Mouse (Mus musculus) embryonic facial prominence, embryonic 11.5 days (tissue): Measurements from ENCODE around the gene Mrpl54. TPM values are rescaled to one million over a fixed set of nuclear protein-coding genes. Genes with fewer than 3 reads are reported as not detected.

Experiments
- ATAC-seq: fragments of 200-750 bp; cut with Nextera tagmentation; replicated peaks from 2 replicates; pipeline ENCODE4 v1.8.0; 2017; ENCODE audit warnings: low read depth; ENCODE audit not compliant: insufficient number of reproducible peaks, low FRiP score, low TSS enrichment
- DNase-seq: peaks from one replicate; pipeline ENCODE4 v3.0.0-alpha.2; 2015; ENCODE audit warnings: low spot score
- H3K27ac ChIP-seq: fragments of 300-500 bp; sonication (generic); replicated peaks from 2 replicates; pipeline ENCODE4 v1.5.1; 2014; ENCODE audit warnings: mild to moderate bottlenecking, low read depth, low read length, control low read depth
- H3K27me3 ChIP-seq: fragments of 300-500 bp; sonication (generic); 2 replicates; pipeline ENCODE4 v1.6.1; 2014; ENCODE audit warnings: mild to moderate bottlenecking, low read length, moderate library complexity, mixed read lengths; ENCODE audit not compliant: control insufficient read depth, insufficient read depth
- H3K36me3 ChIP-seq: fragments of 300-500 bp; sonication (generic); replicated peaks from 2 replicates; pipeline ENCODE4 v1.6.1; 2014; ENCODE audit warnings: low read depth, mild to moderate bottlenecking, low read length, moderate library complexity, mixed read lengths; ENCODE audit not compliant: control insufficient read depth, insufficient read depth
- H3K4me1 ChIP-seq: fragments of 300-500 bp; sonication (generic); 2 replicates; pipeline ENCODE4 v1.6.1; 2014; ENCODE audit warnings: low read length, mixed read lengths; ENCODE audit not compliant: control insufficient read depth, insufficient read depth
- H3K4me2 ChIP-seq: fragments of 300-500 bp; sonication (generic); 2 replicates; pipeline ENCODE4 v1.6.1; 2014; ENCODE audit warnings: low read depth, mild to moderate bottlenecking, control low read depth, low read length, moderate library complexity
- H3K4me3 ChIP-seq: fragments of 300-500 bp; sonication (generic); 2 replicates; pipeline ENCODE4 v1.5.1; 2014; ENCODE audit warnings: low read depth, low read length, control low read depth
- H3K9ac ChIP-seq: fragments of 300-500 bp; sonication (generic); replicated peaks from 2 replicates; pipeline ENCODE4 v1.6.1; 2014; ENCODE audit warnings: mild to moderate bottlenecking, control low read depth, low read length
- H3K9me3 ChIP-seq: fragments of 300-500 bp; sonication (generic); replicated peaks from 2 replicates; pipeline ENCODE4 v1.6.1; 2016; ENCODE audit warnings: mild to moderate bottlenecking, low read length, inconsistent platforms, mixed read lengths; ENCODE audit not compliant: control insufficient read depth
- WGBS: fragments of 180-500 bp; shearing (Covaris S2); extraction: QIAGEN DNeasy Blood & Tissue Kit; methylation state at CpG from one replicate; pipeline ENCODE4 v1.1.7; 2014; 5-methylcytosine and 5-hydroxymethylcytosine counted together
- polyA plus RNA-seq: library from polyadenylated mRNA; unstranded; fragments of >200 nt; fragmentation: Nextera tagmentation; extraction: Ambion mirVana; gene quantifications from 2 replicates; pipeline ENCODE4 v1.2.1, GENCODE M21; 2014

Gene Mrpl54
- polyA plus RNA-seq, 1 experiment from 2014 or later = 203 TPM

- DNase-seq (peak; percentile 100), ATAC-seq (peak; percentile 89)
- Histone ChIP-seq H3K9ac (peak within 1 kb of the TSS; percentile 87), H3K27me3 (peaks cover 18% of the 10 kb centered on the region), H3K36me3 (no peaks in the 10 kb centered on the region), H3K9me3 (no peaks in the 10 kb centered on the region), H3K4me3 (peak within 1 kb of the TSS; percentile 91), H3K4me1 (peaks cover 8% of the 10 kb centered on the region; the same call in 1 of the 2 replicates), H3K27ac (peak within 1 kb of the TSS; percentile 67), H3K4me2 (peak within 1 kb of the TSS; percentile 75)
- WGBS = under 1% methylated on average over 76 of the region's 80 CpGs
These were observed 26.0 kb upstream of the Mrpl54 start, which contains the start of gene Pip5k1c for GRCm38 (mm10) chr10:81292554-81293333. TSS of gene Pip5k1c (plus strand) at chr10:81292963.

GRCm38 (mm10) chr10:81291511-81292104 is 24.9 kb upstream of the Mrpl54 start, which contains the start of gene Tjp3:
TSS of gene Tjp3 (minus strand) at chr10:81291581.
- ATAC-seq (no peak), DNase-seq (no peak)
- Histone ChIP-seq H3K36me3 (no peaks in the 10 kb centered on the region), H3K9ac (no peak within 1 kb of the TSS), H3K9me3 (no peaks in the 10 kb centered on the region), H3K27me3 (peaks cover 19% of the 10 kb centered on the region), H3K27ac (no peak within 1 kb of the TSS), H3K4me3 (peak within 1 kb of the TSS; percentile 91), H3K4me1 (peaks cover 8% of the 10 kb centered on the region; the same call in 1 of the 2 replicates), H3K4me2 (no peak within 1 kb of the TSS)
- WGBS = 72% methylated on average over 9 of the region's 9 CpGs

- Histone ChIP-seq H3K36me3 (no peaks in the 10 kb centered on the region), H3K9me3 (no peaks in the 10 kb centered on the region), H3K27ac (no peak overlapping the region), H3K4me1 (peaks cover 8% of the 10 kb centered on the region; the same call in 1 of the 2 replicates), H3K27me3 (peaks cover 20% of the 10 kb centered on the region), H3K9ac (no peak overlapping the region), H3K4me2 (no peak overlapping the region), H3K4me3 (no peak overlapping the region)
- WGBS = 14% methylated on average over 24 of the region's 24 CpGs
- ATAC-seq (no peak), DNase-seq (no peak)
These were observed 24.1 kb upstream of the Mrpl54 start for GRCm38 (mm10) chr10:81290698-81291460.

DNA sequence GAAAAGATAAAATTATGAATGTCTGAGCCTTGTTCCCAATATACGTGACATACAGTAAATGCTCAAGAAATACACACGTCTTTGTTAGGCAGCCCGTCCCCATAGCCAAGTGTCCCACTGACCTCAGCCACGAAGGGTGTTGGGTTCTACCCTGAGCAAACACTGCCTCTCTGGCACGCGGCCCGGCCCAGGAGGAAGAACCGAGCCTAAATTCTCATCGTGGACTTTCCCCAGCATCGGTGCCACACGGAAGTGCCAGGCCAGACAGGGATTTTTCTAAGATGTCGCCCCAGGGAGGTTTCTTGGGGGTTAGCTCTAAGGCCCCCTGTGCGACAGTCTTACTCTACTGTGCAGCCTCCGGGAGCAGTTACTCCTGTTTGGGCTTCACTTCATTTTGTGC is 23.1 kb upstream of the Mrpl54 start:
- Histone ChIP-seq H3K4me3 (no peak overlapping the region), H3K27ac (no peak overlapping the region), H3K9ac (no peak overlapping the region), H3K4me1 (peaks cover 8% of the 10 kb centered on the region; the same call in 1 of the 2 replicates), H3K36me3 (no peaks in the 10 kb centered on the region), H3K4me2 (no peak overlapping the region), H3K9me3 (no peaks in the 10 kb centered on the region), H3K27me3 (peaks cover 29% of the 10 kb centered on the region)
- DNase-seq = no peak
- 60% methylated on average over 14 of the region's 14 CpGs for WGBS
- ATAC-seq = no peak

- Histone ChIP-seq H3K9me3 (no peaks in the 10 kb centered on the region), H3K9ac (no peak overlapping the region), H3K4me2 (no peak overlapping the region), H3K27me3 (peaks cover 34% of the 10 kb centered on the region), H3K27ac (no peak overlapping the region), H3K36me3 (no peaks in the 10 kb centered on the region), H3K4me3 (no peak overlapping the region), H3K4me1 (peaks cover 5% of the 10 kb centered on the region; the same call in 1 of the 2 replicates)
- DNase-seq = peak; percentile 74
- no peak for ATAC-seq
- WGBS = 4% methylated on average over 7 of the region's 7 CpGs
These were observed 22.5 kb upstream of the Mrpl54 start for GRCm38 (mm10) chr10:81289278-81289677.

DNA sequence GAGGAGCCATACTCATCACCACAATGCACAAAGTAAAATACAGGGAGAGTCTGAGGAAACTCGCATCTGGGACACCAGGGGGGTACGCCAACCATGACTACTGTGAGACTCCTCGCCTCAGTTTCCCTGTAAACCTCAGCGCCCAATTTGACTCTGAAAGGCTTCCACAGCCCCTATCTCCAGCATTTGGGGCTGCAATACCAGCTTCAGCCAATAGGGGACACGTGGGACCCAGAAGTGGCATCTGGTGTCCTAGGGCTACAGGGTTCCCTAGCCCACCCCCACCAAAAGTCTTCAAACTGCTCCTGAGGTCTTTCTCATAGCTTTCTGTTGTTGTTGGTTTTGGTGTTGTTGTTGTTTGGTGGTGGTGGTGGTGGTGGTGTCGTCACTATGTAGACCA is 21.9 kb upstream of the Mrpl54 start:
- no peak overlapping the region for H3K9ac ChIP-seq
- H3K4me3 ChIP-seq = no peak overlapping the region
- WGBS = 36% methylated on average over 6 of the region's 6 CpGs
- H3K4me2 ChIP-seq = no peak overlapping the region
- no peaks in the 10 kb centered on the region for H3K4me1 ChIP-seq
- ATAC-seq = no peak
- no peak overlapping the region for H3K27ac ChIP-seq
- H3K9me3 ChIP-seq = no peaks in the 10 kb centered on the region
- H3K36me3 ChIP-seq = no peaks in the 10 kb centered on the region
- DNase-seq = peak; percentile 60
- peaks cover 41% of the 10 kb centered on the region for H3K27me3 ChIP-seq

GRCm38 (mm10) chr10:81287513-81288157 is 20.9 kb upstream of the Mrpl54 start:
- Histone ChIP-seq H3K9ac (no peak overlapping the region), H3K4me3 (no peak overlapping the region), H3K27ac (no peak overlapping the region), H3K4me1 (no peaks in the 10 kb centered on the region), H3K27me3 (peaks cover 47% of the 10 kb centered on the region), H3K4me2 (no peak overlapping the region), H3K36me3 (no peaks in the 10 kb centered on the region), H3K9me3 (no peaks in the 10 kb centered on the region)
- ATAC-seq (no peak), DNase-seq (peak; percentile 50)
- WGBS = 58% methylated on average over 8 of the region's 8 CpGs
